Mouse (Mus musculus): Measurements from ENCODE around the gene Gm20431.

The Gm20431 gene

DNA sequence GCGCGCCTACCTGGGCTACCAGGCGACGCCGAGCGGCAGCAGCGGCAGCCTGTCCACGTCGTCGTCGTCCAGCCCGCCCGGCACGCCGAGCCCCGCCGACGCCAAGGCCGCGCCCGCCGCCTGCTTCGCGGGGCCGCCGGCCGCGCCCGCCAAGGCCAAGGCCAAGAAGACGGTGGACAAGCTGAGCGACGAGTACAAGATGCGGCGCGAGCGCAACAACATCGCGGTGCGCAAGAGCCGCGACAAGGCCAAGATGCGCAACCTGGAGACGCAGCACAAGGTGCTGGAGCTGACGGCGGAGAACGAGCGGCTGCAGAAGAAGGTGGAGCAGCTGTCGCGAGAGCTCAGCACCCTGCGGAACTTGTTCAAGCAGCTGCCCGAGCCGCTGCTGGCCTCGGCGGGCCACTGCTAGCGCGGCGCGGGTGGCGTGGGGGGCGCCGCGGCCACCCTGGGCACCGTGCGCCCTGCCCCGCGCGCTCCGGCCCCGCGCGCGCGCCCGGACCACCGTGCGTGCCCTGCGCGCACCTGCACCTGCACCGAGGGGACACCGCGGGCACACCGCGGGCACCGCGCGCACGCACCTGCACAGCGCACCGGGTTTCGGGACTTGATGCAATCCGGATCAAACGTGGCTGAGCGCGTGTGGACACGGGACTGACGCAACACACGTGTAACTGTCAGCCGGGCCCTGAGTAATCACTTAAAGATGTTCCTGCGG is 28.4 kb upstream of the Gm20431 start, which contains the start of gene Tmem189:
TSS of gene Tmem189 (minus strand) at position 322 of the 718 bp plus-strand sequence.
- no peak for DNase-seq (ENCODE audit: extremely low spot score, low read depth, low spot score)

- no peak for DNase-seq (ENCODE audit: extremely low spot score, low read depth, low spot score)
Measured at GRCm38 (mm10) chr2:167688498-167689451, 27.5 kb upstream of the Gm20431 start, which contains the start of gene Cebpb. Gene Cebpb (plus strand): TSS chr2:167688915.

DNA sequence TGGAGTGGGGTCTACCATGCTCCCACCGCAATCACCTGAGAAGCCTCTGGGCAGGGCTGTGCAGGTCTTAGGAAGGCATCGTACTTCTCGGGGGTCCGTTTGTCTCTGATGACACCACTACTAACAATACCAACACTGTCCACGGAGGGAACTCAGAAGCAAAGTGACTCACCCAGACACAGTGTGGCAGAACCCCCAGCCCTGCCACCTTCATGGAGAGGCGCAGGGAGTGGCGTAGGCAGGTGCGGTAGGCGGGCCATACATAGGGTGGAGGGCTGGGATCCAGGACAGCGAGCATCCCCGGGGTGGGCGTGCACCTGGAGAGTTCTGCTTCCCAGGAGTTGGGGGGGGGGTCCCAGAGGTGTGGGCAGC is 26.8 kb upstream of the Gm20431 start:
- DNase-seq (ENCODE audit: extremely low spot score, low read depth, low spot score): no peak

DNA sequence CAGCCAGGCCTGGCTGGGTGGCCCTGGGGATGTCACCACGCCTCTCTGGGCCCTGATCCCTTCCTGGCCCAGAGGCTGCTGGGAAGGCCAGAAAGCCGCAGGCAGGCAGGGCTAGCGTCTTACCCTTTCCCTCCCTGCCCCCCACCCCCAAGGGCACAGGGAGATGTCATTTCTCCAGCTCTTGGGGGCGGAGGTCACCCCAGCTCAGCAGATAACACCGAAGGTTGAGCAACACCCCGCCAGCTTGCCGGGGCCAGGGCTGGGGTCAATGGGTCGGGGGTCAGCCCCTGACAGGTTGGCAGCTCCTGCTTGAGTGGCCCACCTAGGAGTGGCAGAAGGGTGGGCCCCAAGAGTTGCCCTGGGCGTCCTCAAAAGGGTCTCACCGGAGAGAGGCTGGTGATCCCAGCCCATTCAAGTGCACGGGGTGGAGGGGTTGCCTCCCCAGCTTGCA is 26.4 kb upstream of the Gm20431 start:
- DNase-seq (ENCODE audit: extremely low spot score, low read depth, low spot score): no peak

DNA sequence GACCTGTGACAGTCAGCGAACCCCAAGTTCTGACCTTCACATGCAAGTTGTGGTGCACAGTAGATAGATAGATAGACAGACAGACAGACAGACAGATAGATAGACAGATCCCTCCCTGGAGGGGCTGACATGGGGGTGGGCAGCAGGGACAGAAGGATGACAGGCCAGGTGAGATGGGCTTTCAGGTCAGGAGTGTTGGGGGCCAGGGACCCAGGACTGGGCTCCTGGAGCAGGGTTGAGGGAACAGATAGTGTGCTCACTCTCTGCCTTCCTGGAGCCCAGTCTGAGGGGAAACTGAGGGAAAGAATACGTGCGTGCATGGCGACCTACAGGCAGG is 25.9 kb upstream of the Gm20431 start:
- DNase-seq (ENCODE audit: extremely low spot score, low read depth, low spot score): no peak

- no peak for DNase-seq (ENCODE audit: extremely low spot score, low read depth, low spot score)
Measured at GRCm38 (mm10) chr2:167686382-167687249, 25.3 kb upstream of the Gm20431 start.

DNA sequence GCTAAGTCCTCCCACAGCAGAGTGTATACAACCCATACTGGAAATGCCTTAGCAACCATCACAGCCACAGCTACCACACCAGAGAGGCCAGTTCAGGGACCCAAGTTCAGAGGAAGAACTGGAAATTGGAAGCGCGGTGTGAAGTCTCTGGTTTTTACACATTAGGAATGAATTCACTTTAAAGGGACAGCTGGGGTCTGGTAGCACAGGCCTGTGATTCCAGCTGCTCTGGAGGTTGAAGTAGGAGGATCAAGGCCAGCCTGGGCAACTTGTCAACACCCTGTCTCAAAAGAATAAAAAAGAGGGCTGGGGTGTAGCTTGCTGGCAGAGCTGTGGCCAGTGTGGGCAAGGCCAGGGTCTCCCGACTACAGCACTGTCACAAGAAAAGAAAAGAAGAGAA is 24.6 kb upstream of the Gm20431 start:
- no peak for DNase-seq (ENCODE audit: extremely low spot score, low read depth, low spot score)

DNA sequence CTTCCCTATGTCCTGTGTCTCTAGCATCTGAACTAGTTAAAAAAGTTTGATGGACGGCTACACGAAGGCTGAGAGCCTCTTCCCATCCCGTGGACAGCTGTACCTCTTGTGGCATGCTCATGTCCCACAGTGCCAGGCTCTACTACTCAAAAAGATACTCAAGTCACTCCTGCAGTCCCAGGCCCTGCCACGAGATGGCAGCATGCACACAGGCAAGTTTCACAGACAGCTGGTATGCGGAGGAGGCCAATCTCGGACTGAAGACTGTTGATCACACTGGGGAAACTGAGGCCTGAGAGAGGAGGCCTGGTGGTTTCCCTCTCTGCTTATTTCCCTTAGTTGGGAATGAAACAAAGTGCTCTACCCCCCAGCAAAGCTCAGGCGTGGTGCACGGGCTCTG is 23.8 kb upstream of the Gm20431 start:
- DNase-seq (ENCODE audit: extremely low spot score, low read depth, low spot score): peak; percentile 85

DNA sequence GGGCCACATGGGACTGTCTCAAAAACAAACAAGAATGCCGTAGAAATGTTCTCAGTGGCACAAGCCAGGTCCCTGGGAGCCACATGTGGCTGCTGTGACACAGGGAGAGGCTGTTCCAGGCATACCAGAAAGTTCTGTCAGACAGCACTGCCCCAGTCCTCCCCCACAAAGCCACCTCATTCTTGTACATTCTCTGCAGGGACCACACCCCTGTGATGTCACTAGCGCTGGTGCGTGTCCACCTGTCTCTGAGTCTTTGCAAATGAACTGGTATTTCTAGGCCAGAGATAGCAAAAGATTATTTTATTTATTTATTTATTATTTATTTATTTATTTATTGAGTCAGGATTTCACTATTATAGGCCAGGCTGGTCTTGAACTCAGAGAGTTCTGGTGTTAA is 22.4 kb upstream of the Gm20431 start:
- DNase-seq (ENCODE audit: extremely low spot score, low read depth, low spot score): no peak

DNA sequence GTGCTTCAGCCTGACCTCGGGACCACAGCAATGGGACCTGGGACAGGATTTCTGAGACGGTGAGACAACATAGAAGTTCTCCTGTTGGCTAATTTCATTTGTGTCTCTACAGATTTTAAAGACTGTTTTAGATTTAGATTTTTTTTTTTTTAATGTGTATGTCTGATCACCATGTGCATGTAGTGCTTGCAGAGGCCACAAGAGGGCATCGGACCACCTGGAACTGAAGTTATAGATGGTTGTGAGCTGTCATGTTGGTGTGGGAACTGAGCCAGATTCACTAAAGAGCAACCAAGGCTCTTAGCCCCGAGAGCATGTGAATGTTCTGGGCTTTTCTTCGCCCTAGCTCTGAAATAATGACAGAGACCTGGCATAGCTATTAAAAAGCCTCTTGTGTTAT is 19.4 kb upstream of the Gm20431 start:
- DNase-seq (ENCODE audit: extremely low spot score, low read depth, low spot score): no peak

DNA sequence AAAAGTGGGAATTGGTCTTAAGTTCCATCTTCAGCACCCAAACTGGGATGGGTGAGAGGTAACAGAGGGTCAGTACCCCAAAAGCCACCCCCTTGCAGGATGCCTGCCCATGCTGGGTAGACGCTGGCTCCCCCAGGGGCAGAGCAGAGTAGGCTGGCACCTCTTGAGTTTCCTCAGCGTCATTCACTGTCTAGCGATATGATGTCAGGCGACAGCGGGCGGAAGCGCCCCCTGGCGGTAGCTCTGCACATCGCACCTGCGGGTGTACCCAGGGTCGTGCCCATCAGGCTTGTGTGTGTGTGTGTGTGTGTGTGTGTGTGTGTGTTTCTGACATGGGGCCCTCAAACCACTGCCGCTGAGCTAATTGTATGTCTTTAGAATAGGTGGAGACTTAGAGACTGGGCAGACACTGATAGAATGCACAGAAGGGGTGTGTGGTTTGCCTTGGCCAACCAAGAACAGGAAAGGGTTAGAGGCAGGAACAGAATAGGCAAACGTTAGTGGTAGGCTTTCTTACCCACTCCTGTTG is 18.7 kb upstream of the Gm20431 start:
- no peak for DNase-seq (ENCODE audit: extremely low spot score, low read depth, low spot score)

DNA sequence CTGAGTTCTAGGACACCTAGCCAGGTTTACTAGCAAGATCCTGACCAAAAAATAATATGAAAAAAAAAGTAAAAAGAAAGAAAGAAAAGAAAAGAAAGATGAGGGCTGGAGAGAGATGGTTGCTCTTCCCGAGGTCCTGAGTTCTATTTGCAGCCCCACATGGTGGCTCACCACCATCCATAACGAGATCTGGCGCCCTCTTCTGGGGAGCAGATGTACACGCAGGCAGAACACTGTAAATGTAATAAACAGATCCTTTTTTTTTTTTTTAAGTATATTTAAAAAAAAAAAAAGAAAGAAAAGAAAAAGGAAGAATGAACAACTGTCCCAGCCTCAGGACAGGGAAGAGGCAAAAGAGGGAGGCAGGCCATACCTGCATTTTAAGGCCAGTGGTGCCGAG is 17.3 kb upstream of the Gm20431 start:
- DNase-seq (ENCODE audit: extremely low spot score, low read depth, low spot score): no peak

DNA sequence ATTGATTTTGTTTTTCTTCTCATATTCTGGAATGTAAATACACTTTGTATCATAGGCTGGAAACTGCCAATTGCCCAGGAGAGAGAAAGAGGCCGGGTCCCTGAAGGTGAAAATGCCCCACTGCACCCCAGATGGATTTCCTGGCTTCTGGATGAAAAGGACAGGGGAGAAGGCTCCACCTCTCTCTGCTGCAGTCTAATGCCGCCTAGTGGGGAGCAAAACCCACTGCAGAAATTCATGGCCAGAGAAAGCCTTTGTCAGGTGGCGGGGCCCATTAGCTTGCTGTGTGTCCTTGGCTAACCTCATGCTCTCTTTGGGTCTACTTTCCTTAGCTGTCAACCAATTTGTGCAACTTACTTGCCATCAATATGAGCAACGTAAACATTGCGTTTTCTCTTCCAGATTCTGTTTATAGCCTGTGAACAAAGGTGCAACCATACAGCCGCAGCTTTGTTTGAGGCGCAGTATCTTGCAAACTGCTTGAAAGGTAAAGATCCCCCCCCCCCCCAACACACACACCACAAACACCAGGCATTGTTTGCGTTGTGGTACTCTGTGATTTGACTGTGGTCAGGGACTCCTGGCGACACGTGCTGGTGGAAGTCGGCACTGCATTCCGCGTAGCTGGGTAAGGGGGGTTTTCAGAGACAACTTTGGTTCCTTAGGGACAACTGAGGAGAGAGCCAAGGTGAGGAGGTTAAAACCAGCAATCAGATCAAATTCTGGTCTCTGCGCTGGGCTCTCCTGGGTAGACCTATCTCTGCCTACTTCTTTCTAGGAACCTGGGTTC is 14.0 kb upstream of the Gm20431 start:
- DNase-seq (ENCODE audit: extremely low spot score, low read depth, low spot score): no peak

GRCm38 (mm10) chr2:167672212-167672685 is 11.0 kb upstream of the Gm20431 start:
- DNase-seq (ENCODE audit: extremely low spot score, low read depth, low spot score): no peak

- no peak for DNase-seq (ENCODE audit: extremely low spot score, low read depth, low spot score)
Measured at GRCm38 (mm10) chr2:167671101-167671633, 9.9 kb upstream of the Gm20431 start.

DNA sequence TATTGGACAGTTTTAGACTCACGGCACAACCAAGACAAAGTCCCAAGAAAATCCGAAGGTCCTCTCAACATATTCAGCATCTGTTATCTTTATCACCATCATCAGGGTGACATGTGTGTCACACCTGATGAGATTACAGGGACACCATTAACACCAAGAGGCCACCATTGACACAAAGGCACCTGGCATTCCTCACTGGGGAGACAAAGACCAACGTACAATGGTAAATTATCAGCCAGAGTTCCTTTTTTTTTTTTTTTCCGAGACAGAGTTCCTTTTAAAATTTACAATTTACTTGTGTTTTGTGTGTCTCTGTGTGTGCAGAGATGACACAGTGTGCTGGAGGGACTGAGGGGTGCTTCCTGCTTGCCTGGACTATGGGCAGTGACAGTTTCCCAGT is 8.1 kb upstream of the Gm20431 start:
- no peak for DNase-seq (ENCODE audit: extremely low spot score, low read depth, low spot score)

DNA sequence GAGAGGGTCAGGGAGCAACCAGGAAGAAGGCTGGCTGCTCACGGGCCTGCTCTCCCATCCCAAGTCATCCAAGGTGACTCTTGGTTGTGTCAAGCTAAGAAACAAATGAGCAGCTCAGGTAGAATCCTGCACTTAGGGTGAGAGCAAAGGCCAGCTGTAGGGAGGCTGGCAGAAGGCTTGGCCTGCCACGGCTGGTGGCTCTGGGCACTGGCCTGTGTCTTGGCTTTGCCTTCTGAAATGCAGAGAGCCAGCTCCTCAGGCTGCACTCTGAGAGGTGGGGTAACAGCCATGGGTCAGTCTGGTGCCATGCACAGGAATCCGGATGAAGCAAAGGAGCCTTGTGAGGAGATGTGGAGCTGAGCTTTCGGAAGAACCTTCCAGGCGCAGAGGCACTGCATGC is 7.1 kb upstream of the Gm20431 start:
- no peak for DNase-seq (ENCODE audit: extremely low spot score, low read depth, low spot score)

DNA sequence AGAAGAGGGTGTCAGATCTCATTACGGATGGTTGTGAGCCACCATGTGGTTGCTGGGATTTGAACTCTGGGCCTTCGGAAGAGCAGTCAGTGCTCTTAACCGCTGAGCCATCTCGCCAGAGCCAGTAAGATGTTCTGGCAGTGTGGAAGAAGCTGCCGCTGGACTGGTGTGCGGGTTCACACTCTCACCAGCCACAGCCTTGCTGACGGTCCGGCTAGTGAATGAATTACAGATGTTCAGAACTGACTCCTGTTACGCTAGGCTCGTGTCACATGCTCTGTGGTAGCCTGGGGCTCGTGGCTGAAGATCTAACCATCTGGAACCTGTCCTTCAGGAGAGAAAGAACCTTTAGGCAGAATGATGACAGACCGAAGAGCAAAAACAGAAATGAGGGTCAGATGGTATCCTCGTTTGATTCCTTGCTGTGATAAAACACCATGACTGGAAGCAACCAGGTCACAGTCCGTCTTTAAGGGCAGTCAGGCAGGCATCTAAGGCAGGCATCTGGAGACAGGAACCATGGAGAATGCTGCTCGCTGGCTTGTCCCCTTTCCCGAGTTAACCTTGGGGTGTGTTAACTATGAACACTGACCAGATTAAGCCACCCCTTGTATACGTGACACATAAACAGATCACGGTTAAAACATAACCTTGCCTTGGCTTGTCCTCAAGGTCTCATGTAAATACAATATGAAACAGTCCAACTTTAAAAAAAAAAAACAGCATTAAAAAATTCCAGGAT is 4.8 kb upstream of the Gm20431 start:
- no peak for DNase-seq (ENCODE audit: extremely low spot score, low read depth, low spot score)

DNA sequence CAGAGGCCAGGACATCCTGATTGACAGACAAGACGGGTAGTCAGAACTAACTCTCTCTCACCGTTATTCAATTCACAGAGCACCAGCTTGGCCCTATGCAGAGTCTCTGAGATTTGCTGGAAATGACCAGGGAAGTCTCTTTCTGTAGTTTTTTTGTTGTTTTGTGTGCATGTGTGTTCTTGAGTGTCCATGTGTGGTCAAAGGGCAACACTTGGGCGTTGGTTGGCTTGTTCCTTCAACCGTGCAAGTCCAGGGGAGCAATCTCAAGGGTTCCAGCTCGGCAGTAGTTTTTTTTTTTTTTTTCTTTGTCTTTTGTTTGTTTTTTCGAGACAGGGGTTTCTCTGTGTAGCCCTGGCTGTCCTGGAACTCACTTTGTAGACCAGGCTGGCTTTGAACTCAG is 1.4 kb upstream of the Gm20431 start:
- no peak for DNase-seq (ENCODE audit: extremely low spot score, low read depth, low spot score)
